Mouse (Mus musculus): ENCODE data around the gene Fhit.

Fhit gene

DNA sequence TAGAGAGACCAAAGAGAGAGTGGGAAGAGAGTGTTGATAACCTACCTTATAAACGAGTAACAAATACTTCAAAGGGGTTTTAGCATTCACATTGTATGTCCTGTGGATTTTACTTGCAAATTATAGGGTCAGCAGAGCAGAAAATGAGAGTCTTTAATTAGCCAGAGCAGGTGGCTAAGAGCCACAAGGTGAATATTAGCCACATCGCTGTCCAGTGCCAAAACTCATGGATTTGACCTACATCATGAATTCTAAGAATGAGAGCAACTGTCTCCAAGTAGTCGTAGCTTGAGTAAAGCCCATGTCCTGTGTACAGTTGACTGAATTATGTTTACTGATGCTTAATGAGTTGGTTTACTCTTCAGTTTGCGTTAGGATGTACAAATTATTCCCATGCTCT, 1039.7 kb downstream of the Fhit start:
- no peak for DNase-seq

GRCm38 (mm10) chr14:10096236-10096635, 1065.6 kb downstream of the Fhit start:
- no peak for DNase-seq

- no peak for DNase-seq
Observed at GRCm38 (mm10) chr14:10079062-10079461, 1082.8 kb downstream of the Fhit start.

DNA sequence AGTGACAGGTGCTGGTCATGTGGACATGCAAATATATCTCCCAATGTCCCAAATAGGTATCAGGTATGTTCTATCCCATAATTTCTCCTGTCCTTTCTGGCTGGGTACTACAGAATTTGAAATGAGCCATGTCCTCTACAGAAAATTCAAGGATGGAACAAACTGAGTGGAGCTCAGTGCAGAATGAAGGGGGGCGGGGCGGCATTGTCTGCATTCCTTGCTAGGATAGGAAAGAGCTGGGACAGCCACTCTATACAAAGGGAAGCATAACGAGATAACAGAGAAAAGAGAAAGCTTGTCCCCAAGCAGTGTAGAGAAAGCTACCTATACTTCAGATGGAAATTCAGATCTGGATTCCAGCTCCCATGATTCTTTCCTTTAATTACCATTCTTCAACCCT, 1111.9 kb downstream of the Fhit start:
- DNase-seq, result no peak

DNA sequence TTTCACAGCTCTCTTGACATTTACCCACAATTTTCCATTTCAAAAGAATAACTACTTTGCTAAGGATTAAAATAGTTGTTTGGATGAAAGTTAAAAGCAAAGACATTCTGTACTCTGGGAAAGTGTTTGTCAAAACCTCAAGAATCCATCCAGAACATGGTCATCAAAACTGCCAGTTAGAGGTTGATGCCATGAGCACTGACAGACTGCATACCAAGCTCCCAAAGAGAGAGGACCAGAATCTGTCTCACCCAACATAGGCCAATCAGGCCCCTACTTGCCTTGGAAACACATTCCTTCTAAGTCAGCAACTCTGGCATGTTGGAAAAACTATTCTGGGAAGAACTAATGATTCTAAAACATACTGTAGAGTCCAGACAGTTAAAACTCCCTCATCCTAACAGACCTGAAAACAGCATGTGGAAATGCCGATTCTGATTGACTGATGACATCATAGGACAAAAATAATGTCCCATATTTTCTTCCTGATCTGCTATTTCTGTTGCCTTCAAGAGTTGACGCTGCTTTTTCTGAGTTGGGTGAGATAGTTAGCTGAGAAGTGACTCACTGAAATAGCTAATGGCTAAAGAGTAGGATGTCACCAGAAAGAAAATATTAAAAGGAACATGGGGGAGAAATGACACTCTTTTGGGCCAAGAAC, 1114.6 kb downstream of the Fhit start:
- DNase-seq, result no peak

- no peak for DNase-seq
Observed at GRCm38 (mm10) chr14:10046336-10047122, 1115.3 kb downstream of the Fhit start.

- no peak for DNase-seq
Observed at GRCm38 (mm10) chr14:10038021-10038420, 1123.8 kb downstream of the Fhit start.

GRCm38 (mm10) chr14:10036685-10037215, 1125.1 kb downstream of the Fhit start:
- DNase-seq, result no peak

DNA sequence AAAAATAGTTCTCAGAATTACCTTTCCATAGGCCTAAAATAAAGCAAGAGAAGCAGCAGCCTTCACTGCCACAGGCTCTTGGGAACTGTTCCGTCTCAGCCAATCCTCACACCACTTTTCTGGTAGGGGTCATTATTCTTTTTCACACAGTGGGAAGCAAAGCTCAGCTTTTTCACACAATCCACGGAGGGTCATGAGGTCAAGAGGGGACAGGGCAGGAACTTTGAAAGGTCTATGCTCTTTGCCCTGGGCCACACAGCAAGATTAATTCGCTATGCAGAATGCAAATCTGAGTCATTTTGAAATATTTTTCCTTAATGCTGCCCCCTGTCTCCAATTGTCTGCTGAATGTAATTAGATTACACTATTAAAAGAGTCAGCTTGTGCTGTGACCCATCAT, 1126.2 kb downstream of the Fhit start:
- no peak for DNase-seq

- no peak for DNase-seq
Observed at GRCm38 (mm10) chr14:10035270-10035669, 1126.6 kb downstream of the Fhit start.

DNA sequence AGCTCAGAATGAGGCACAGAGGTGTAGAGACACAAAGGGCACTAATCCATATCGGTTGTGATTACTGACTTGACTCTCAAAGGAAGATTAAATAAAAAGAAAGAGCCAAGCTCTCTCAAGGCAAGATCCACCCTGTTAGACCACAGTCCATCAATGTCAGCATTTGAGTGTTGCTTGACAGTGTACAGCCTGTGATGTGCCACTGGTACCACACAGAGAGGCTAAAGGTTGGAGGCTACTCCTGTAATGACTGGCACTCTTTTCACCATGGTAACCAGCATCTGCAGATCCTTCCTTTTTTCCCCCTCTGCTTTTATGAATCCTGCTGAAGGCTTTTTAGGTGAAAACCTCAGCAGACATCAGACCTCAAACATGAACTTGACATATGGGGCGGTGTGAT, 1138.5 kb downstream of the Fhit start:
- DNase-seq, result no peak

DNA sequence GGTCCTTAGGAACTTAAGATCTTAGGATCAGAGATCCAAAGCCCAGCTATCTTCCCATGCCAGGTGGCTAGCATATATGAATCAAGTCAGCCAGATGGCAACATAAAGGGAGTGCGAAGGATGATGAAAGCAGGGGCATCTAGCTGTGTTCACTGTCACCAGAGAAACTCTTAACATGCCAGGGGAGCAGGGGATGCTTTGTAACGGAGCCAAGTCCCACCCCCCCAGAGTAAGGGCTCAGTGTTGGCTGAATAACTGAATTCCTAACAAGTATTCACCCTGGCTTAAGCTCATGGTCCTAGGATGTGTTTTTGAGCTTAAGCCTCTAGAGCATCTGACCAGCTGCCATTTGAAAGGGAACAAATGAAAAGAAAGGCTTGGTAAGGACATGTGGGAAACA, 1139.5 kb downstream of the Fhit start:
- DNase-seq, result no peak

GRCm38 (mm10) chr14:10020400-10021140, 1141.3 kb downstream of the Fhit start:
- no peak for DNase-seq

- no peak for DNase-seq
Observed at GRCm38 (mm10) chr14:10013817-10014266, 1148.0 kb downstream of the Fhit start.

DNA sequence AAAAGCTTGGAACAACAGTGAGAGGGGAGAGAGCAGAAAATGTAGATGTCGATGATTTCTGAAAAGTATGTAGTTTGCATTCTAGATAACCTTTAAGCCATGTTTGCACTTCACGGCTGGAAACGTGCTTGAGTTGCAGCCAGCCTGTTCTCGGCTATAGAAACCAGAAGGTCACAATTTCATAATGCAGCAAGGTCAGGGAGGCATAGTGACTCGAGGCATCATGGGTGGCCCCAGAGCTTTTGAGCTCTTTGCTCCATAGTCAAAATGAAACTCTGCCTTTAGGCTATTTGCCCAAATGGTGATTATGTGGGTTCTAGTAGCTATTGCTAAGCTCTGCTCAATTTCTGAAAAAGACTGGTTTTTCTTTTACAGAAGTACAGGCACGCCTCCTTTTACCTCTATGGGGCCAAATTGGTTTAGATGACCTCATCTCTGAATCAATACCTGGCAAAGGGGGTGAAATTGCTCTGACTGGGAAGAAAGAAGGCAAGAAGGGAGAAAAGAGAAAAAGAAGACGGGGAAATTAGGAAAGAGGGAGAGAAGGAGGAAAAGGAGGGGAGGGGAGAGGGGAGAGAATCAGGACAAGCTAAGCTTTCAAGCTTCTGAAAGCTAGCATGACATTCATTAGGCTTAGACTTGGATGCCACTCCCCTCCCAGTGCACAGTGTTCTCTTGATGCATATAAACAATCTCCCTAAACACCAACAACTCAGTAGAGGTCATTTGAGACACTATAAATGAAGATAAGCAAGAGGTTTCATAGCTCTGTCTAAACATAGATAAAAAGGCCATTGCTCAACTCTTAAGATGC, 1148.6 kb downstream of the Fhit start:
- DNase-seq, result no peak

DNA sequence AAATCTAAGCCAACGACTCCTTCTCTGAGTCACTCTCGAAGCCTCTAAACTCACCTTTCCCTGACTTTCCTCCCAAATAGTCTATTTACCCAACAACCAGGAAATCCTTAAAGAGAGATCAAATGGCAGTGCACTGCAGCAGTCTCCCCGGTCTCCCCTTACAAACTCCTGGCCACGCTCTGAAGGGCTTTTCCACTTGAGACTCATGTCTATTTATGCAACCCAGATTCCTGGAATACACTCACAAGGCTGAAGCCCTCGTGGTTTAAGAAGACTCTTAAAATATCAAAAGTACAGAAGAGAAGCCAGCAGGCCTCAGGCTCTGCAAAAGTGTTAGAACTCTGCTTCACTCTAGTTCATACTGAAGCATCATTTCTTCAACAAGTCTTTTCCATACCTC, 1155.6 kb downstream of the Fhit start:
- DNase-seq, result no peak

GRCm38 (mm10) chr14:10003847-10004246, 1158.0 kb downstream of the Fhit start:
- DNase-seq, result no peak

GRCm38 (mm10) chr14:9990677-9991076, 1171.2 kb downstream of the Fhit start:
- DNase-seq, result no peak

DNA sequence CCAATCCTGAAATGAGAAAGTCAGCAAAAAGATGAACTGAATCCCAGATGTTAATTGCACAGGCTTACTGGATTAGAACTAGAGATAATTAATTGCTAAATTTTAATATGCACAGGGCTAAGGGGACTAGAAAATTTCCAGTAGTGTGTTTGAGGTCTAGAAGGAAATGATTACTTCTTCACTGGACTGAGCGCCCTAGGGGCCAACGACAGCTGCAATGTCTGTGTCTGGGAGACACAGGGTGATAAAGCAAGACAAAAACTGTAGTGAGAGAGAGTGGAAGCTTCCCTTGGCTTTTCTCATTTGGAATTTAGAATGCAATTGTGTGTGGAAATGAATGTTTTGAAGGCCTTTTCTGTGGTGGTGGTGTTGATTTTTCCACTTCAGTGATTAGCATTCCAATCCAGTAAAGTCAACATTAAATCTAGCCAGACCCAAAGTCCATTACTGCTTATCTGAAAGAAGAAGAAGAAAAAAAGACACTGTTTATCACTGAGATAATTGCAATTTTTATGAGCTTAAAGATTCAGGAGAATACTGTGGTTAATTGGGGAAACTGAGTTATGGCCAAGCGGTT, 1184.8 kb downstream of the Fhit start:
- no peak for DNase-seq

- DNase-seq, result no peak
Observed at GRCm38 (mm10) chr14:9974402-9974801, 1187.4 kb downstream of the Fhit start.

GRCm38 (mm10) chr14:9963853-9964252, 1198.0 kb downstream of the Fhit start:
- no peak for DNase-seq

DNA sequence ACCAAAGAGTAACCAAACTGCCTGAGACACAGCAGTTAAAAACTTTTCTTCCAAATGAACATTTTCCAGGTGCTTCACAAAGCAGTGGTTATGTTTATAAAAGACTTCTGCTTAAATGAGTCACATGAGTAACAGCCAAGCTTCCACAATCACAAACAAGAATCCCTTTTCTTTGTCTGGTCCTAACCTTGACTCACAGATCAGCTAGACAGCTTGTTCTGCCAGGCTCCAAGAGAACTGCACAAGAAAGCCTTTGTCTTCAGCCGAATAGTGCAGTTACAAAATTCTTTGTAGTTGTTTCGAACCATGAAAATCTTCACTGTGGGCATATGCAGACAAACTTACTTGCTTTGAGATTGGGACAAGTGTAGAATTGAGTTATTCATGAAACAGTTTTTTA, 1201.4 kb downstream of the Fhit start:
- DNase-seq, result no peak

Data from cerebellum, adult 11 months (tissue).